Mouse (Mus musculus) olfactory bulb, adult 2 months (tissue): ENCODE data around the gene Nfkbie. TPM values are rescaled to one million over a fixed set of nuclear protein-coding genes. Genes with fewer than 3 reads are reported as not detected.

ENCODE experiments used
- H3K27ac ChIP-seq: fragments of 200-500 bp; 2 replicates; pipeline ENCODE4 v1.5.1; 2012; ENCODE audit warnings: low read depth, low read length; ENCODE audit not compliant: insufficient read depth
- H3K4me1 ChIP-seq: fragments of 200-500 bp; 2 replicates; pipeline ENCODE4 v1.6.1; 2012; ENCODE audit warnings: low read length; ENCODE audit not compliant: control insufficient read depth, insufficient read depth
- H3K4me3 ChIP-seq: fragments of 200-500 bp; 2 replicates; pipeline ENCODE4 v1.5.1; 2012; ENCODE audit warnings: mild to moderate bottlenecking, low read depth, low read length, moderate library complexity; ENCODE audit not compliant: insufficient read depth
- CTCF ChIP-seq: fragments of 200-500 bp; IDR thresholded peaks from 2 replicates; pipeline ENCODE4 v1.5.1; 2012; ENCODE audit warnings: low read depth, mild to moderate bottlenecking, low read length, moderate library complexity; ENCODE audit not compliant: insufficient read depth
- POLR2A ChIP-seq: fragments of 200-500 bp; IDR thresholded peaks from 2 replicates; pipeline ENCODE4 v1.6.1; 2012; ENCODE audit warnings: mild to moderate bottlenecking, low read depth, low read length, moderate library complexity; ENCODE audit not compliant: insufficient read depth
- WGBS: fragments of 180-500 bp; shearing (Covaris S2); methylation state at CpG from one replicate; pipeline ENCODE4 v1.1.7; 2018; 5-methylcytosine and 5-hydroxymethylcytosine counted together
- polyA plus RNA-seq: library from polyadenylated mRNA; stranded (reverse); fragments of >200 nt; gene quantifications from 2 replicates; pipeline ENCODE4 v1.2.4, GENCODE M21; 2012; ENCODE audit warnings: low replicate concordance; ENCODE audit not compliant: missing spikeins, insufficient read depth, insufficient read length

Nfkbie gene
- polyA plus RNA-seq, 1 experiment: not detected

DNA sequence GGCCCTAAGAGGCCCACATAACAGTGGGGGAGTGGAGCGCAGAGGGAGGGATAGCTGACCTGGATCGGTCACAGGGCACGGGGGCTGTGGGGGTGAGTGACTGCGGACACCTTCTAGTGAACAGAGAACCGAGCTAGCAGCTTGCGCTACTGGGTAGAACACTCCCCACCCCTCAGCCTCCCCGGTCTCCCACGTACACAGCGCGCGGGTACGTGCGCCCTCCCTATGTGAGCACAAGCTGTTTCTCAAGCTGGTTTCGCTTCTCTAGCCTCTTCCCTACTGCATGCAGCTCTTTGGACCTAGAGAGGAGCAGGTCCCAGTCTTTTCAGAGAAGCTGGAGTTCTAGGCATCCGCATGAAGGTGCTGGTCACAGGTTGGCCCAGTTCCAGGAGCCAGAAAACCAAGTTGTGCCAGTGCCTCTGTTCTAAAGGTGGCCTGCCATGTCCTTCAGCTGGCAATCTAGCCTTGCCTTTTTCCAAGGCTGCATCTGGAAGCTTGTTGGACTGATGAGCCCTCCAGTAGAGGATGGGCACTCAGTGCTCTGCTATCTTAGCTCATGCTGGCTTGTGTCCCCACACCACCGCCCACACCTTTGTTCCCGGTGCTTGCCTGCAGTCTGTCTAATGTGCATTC is 18.7 kb downstream of the Nfkbie start:
- 1% methylated on average over 17 of the region's 17 CpGs for WGBS
- TF ChIP-seq POLR2A (peak; percentile 45), CTCF (no peak)
- Histone ChIP-seq H3K4me3 (peak overlapping the region; percentile 96), H3K4me1 (peaks cover 12% of the 10 kb centered on the region), H3K27ac (peak overlapping the region; percentile 100)

DNA sequence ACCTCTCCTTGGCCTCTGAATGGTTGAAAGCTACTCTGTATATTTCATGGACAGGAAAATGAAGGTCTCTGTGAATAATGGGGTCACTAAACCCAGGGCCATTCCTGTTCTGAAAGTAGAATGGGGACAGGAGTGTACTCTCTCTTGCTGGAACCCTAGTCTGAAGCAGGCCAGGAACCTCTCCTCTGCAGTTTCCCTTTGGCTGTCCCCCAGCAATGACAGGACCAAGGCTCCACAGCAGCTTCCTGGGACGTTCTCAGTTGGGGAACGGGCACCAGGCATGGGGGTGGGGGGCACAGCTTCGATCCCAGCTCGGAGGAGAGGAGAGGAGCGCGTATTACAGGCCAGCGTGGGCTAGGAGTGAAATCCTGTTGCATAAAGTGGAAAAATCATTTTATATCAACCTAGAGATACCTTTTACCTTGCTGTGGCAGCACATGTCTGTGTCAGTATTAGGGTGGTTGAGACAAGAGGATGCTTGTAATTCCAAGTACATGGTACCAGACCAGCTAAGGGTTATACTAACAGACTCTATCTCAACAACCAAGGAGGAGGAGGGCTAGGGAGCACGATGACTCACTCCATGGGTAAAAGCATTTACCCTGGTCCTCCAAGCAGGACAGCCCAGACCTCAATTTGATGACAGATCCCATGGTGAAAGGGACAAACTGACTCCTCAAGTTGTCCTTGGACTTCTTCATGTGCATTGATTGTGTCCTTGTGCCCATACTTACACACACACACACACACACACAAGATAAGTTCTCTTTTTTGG is 19.8 kb downstream of the Nfkbie start:
- TF ChIP-seq CTCF: no peak
- TF ChIP-seq POLR2A: no peak
- Histone ChIP-seq H3K27ac (peak overlapping the region; percentile 100), H3K4me1 (peaks cover 9% of the 10 kb centered on the region), H3K4me3 (no peak overlapping the region)
- WGBS: 85% methylated on average over 8 of the region's 8 CpGs

DNA sequence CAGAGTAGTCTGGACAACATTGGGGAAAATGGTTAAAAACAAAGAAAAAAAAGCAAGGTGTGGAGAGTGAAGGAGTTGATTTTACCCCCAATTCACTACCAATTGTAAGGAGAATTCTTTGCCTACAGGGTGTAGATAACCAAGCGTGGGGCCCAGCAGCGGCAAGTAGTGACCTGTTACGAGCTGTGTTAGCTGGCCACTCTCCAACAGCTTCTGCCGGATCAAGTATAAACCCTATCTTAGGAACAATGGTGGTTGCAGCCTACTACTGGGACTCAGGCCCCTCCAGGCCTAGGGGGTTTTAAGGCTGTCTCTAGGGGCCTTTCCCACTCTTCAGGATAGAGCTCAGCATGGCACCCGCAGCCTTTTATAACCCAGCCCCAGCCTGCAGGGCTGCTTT is 22.7 kb downstream of the Nfkbie start:
- Histone ChIP-seq H3K4me3 (no peak overlapping the region), H3K27ac (no peak overlapping the region), H3K4me1 (peaks cover 12% of the 10 kb centered on the region)
- 67% methylated on average over 5 of the region's 5 CpGs for WGBS
- TF ChIP-seq POLR2A: no peak
- no peak for TF ChIP-seq CTCF

DNA sequence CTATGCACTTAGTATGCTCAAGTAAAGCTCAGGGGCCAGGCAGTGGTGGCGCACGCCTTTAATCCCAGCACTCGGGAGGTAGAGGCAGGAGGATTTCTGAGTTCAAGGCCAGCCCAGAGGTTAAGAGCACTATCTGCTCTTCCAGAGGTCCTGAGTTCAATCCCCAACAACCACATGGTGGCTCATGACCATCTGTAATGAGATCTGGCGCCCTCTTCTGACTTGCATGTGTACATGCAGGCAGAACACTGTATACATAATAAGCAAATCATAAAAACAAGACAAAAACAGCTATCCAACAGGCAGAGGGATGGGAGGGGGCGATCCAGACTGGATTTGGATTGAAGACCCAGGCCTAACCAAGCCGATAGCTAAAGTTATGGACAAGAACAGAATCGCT is 23.3 kb downstream of the Nfkbie start:
- Histone ChIP-seq H3K4me1 (peaks cover 12% of the 10 kb centered on the region), H3K4me3 (no peak overlapping the region), H3K27ac (no peak overlapping the region)
- 79% methylated on average over 7 of the region's 7 CpGs for WGBS
- TF ChIP-seq POLR2A (no peak), CTCF (no peak)

DNA sequence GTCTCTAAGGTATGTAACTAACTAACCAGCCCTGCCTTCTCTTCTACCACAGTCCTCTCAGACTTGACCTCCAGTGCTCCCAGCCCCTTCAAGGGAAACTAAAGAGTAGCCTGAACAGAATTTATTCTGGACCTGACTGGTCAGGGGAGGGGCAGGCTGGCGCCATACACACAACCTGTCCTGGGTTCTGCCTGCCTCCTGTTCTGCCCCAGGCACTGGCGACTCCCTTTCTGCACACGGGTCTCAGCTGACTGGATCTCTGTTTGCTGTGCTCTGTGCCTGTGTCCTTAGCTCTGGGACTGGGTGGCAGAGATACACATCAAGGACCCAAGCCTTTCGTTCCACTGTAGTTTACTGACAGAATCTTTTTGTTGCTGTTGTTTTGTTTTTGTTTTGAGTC is 24.1 kb downstream of the Nfkbie start:
- Histone ChIP-seq H3K27ac (no peak overlapping the region), H3K4me3 (no peak overlapping the region), H3K4me1 (peaks cover 12% of the 10 kb centered on the region)
- WGBS: 83% methylated on average over 4 of the region's 4 CpGs
- TF ChIP-seq POLR2A: no peak
- no peak for TF ChIP-seq CTCF

DNA sequence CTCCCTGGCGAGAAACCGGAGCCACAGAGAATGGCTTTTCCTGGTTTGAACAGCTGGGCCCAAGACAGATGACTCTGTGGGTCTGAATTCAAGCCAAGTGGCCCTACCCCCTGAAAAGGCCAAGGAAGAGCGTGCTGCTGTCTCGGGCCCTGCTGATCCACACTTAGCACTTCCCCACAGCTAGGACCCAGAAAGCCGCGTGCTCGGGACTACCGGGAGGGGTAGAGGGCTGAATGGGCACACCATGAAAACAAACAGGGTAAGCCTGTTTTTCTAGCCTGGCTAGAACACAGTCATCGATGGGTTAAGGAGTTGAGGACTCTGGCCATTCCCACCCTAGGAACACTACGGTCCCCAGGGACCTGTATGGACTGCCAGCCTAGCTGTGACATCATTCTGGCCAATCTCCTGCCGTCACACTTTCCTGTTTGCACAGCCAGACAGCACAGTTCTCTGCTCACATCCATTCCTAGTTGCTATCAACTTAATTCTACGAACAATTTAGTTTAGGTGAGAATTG is 25.5 kb downstream of the Nfkbie start:
- peaks cover 22% of the 10 kb centered on the region for H3K4me1 ChIP-seq
- 33% methylated on average over 12 of the region's 12 CpGs for WGBS
- H3K27ac ChIP-seq: no peak overlapping the region
- TF ChIP-seq POLR2A (no peak), CTCF (no peak)
- no peak overlapping the region for H3K4me3 ChIP-seq

DNA sequence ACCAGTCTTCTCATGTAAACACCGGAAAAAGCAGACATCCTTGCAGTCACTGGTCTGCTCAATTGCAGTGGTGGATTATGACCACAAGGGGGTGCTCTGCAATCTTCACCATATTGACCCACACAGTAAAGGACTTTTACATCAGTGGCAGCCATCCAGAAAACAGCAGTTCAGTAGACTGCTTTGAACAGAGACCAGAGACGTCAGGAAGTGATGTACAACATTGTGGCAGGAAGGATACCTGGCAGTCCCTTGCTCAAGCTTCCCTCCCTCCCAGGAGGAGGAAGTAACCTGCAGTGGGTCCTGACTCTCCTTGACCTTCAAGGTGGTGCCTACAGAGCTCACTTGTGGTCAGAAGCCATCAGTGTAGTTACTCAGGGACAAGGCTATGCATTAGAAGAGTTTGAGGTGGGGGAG is 26.1 kb downstream of the Nfkbie start:
- WGBS: 10% methylated on average over 2 of the region's 2 CpGs
- no peak overlapping the region for H3K27ac ChIP-seq

DNA sequence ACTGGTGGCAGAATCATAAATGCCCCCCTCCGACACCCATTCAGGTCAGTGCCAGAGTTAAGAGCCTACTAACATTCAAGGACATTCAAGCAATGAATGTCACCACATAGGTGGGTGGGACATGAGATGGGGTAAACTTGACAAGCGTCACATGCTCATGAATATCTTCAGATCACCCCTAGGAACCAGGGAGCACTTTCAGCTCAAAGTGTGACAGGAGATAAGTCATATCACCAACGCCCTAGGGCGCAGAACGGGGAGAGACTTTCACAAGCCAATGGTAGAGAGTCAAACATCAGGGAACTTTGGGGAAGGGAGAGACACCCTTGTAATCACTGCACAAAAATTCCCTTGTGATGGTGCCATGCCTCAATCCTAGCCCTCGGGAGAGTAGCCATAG is 26.7 kb downstream of the Nfkbie start:
- TF ChIP-seq POLR2A (no peak), CTCF (no peak)
- Histone ChIP-seq H3K4me3 (no peak overlapping the region), H3K4me1 (peaks cover 24% of the 10 kb centered on the region), H3K27ac (no peak overlapping the region)
- WGBS: 95% methylated on average over 6 of the region's 6 CpGs

More for the DNA sequence above, 26.1 kb downstream of the Nfkbie start:
- Histone ChIP-seq H3K4me3 (no peak overlapping the region), H3K4me1 (peaks cover 24% of the 10 kb centered on the region)
- no peak for TF ChIP-seq POLR2A
- peak; percentile 32; the same call in 1 of the 2 replicates for TF ChIP-seq CTCF

DNA sequence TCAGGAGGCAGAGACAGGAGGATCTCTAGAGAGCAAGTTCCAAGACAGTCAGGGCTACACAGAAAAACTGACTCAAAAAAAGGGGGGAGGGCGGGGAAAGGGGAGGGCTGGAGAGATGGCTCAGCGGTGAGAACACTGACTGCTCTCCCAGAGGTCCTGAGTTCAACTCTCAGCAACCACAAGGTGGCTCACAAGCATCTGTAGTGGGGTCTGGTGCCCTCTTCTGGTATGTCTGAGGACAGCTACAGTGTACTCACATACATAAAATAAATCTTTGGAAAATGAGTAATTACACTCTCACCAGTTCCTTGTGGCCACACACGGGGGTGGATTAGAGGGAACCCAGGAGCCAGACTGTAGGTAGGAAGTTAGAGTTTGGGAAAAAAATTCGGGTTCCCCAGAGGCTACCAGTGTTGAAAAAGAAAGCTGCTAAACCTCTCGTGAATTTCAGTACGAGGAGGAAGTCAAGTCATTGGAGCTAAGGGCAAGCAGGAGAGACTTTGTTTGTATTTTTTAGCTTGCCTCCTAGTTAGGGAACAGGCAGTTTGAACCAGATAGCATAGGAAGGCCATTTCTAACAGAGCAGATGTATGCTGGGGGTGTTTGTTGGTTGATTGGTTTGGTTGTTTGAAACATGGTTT is 27.3 kb downstream of the Nfkbie start:
- WGBS: 62% methylated on average over 6 of the region's 6 CpGs
- H3K27ac ChIP-seq: no peak overlapping the region
- TF ChIP-seq POLR2A (no peak), CTCF (no peak)
- H3K4me1 ChIP-seq: peaks cover 24% of the 10 kb centered on the region
- no peak overlapping the region for H3K4me3 ChIP-seq
